Mouse (Mus musculus) MEL (cell line): ENCODE data around the gene Olfr520. TPM values are rescaled to one million over a fixed set of nuclear protein-coding genes. Genes with fewer than 3 reads are reported as not detected.

Source experiments
- DNase-seq: peaks from one replicate; pipeline ENCODE4 v3.0.0; 2011; ENCODE audit warnings: low read depth, low spot score
- H3K27ac ChIP-seq: 2 replicates; pipeline ENCODE4 v1.5.1; 2012; ENCODE audit warnings: low read depth, mild to moderate bottlenecking, control low read depth, low read length, moderate library complexity; ENCODE audit not compliant: control insufficient read depth
- H3K27me3 ChIP-seq, 2 experiments: fragments of 150-350 bp in 1 of 2; sonication (generic) in 1 of 2; 2 replicates each; pipeline ENCODE4 v1.6.1; 2012; ENCODE audit warnings: low read length in 2 of 2, mild to moderate bottlenecking in 2 of 2, improper control_type of control experiment in 1 of 2, moderate library complexity in 1 of 2; ENCODE audit not compliant: insufficient read depth in 2 of 2, control insufficient read depth in 1 of 2
- H3K36me3 ChIP-seq, 2 experiments: 2 replicates each; pipeline ENCODE4 v1.6.1; 2012 to 2014; ENCODE audit warnings: low read length in 2 of 2, improper control_type of control experiment in 1 of 2, inconsistent platforms in 1 of 2, mild to moderate bottlenecking in 1 of 2; ENCODE audit not compliant: insufficient read depth in 2 of 2, control insufficient read depth in 1 of 2
- H3K4me1 ChIP-seq, 2 experiments: fragments of 150-350 bp in 1 of 2; sonication (generic) in 1 of 2; 2 replicates each; pipeline ENCODE4 v1.6.1; 2012; ENCODE audit warnings: low read length in 2 of 2, improper control_type of control experiment in 1 of 2, mild to moderate bottlenecking in 1 of 2; ENCODE audit not compliant: insufficient read depth in 2 of 2, control insufficient read depth in 1 of 2
- H3K4me3 ChIP-seq, 2 experiments: fragments of 150-350 bp in 1 of 2; sonication (generic) in 1 of 2; 2 replicates each; pipeline ENCODE4 v1.5.1; 2012; ENCODE audit warnings: low read depth in 2 of 2, low read length in 2 of 2, mild to moderate bottlenecking in 2 of 2, moderate library complexity in 2 of 2, control low read depth in 1 of 2, improper control_type of control experiment in 1 of 2; ENCODE audit not compliant: control insufficient read depth in 1 of 2, insufficient read depth in 1 of 2
- H3K79me2 ChIP-seq: 2 replicates; pipeline ENCODE4 v1.6.1; 2012; ENCODE audit warnings: mild to moderate bottlenecking, low read length, moderate library complexity; ENCODE audit not compliant: control insufficient read depth, poor library complexity, insufficient read depth
- H3K9ac ChIP-seq: 2 replicates; pipeline ENCODE4 v1.6.1; 2012; ENCODE audit warnings: low read depth, mild to moderate bottlenecking, control low read depth, low read length, moderate library complexity; ENCODE audit not compliant: control insufficient read depth, poor library complexity, severe bottlenecking
- H3K9me3 ChIP-seq: fragments of 150-350 bp; sonication (generic); replicated peaks from 2 replicates; pipeline ENCODE4 v1.6.1; 2012; ENCODE audit warnings: mild to moderate bottlenecking, low read length, improper control_type of control experiment, moderate library complexity; ENCODE audit not compliant: insufficient read depth
- CHD1 ChIP-seq: IDR thresholded peaks from 2 replicates; pipeline ENCODE4 v1.6.1; 2012; ENCODE audit warnings: low read depth, mild to moderate bottlenecking, inconsistent platforms, low read length, improper control_type of control experiment
- CHD2 ChIP-seq: IDR thresholded peaks from 2 replicates; pipeline ENCODE4 v1.6.1; 2011; ENCODE audit warnings: low read length, improper control_type of control experiment
- E2F4 ChIP-seq: IDR thresholded peaks from 2 replicates; pipeline ENCODE4 v1.6.1; 2011; ENCODE audit warnings: low read depth, low read length, improper control_type of control experiment, borderline replicate concordance
- ELF1 ChIP-seq: IDR thresholded peaks from 2 replicates; pipeline ENCODE4 v1.6.1; 2014; ENCODE audit warnings: low read depth, mild to moderate bottlenecking, inconsistent platforms, low read length, improper control_type of control experiment, moderate library complexity
- GABPA ChIP-seq: IDR thresholded peaks from 2 replicates; pipeline ENCODE4 v1.6.1; 2012; ENCODE audit warnings: low read depth, mild to moderate bottlenecking, inconsistent platforms, low read length, improper control_type of control experiment, moderate library complexity
- GATA1 ChIP-seq: IDR thresholded peaks from 2 replicates; pipeline ENCODE4 v1.6.1; 2011; ENCODE audit warnings: low read depth, low read length, improper control_type of control experiment
- JUND ChIP-seq: IDR thresholded peaks from 2 replicates; pipeline ENCODE4 v1.6.1; 2011; ENCODE audit warnings: low read depth, mild to moderate bottlenecking, improper control_type of control experiment, low read length
- MAFK ChIP-seq: IDR thresholded peaks from 2 replicates; pipeline ENCODE4 v1.6.1; 2011; ENCODE audit warnings: low read depth, mild to moderate bottlenecking, low read length, improper control_type of control experiment, borderline replicate concordance
- MAX ChIP-seq: IDR thresholded peaks from 2 replicates; pipeline ENCODE4 v1.6.1; 2011; ENCODE audit warnings: low read length, improper control_type of control experiment
- MAZ ChIP-seq: IDR thresholded peaks from 2 replicates; pipeline ENCODE4 v1.6.1; 2012; ENCODE audit warnings: low read depth, mild to moderate bottlenecking, inconsistent platforms, low read length, improper control_type of control experiment
- MEF2A ChIP-seq: IDR thresholded peaks from 2 replicates; pipeline ENCODE4 v1.6.1; 2014; ENCODE audit warnings: low read depth, mild to moderate bottlenecking, inconsistent platforms, low read length, improper control_type of control experiment; ENCODE audit not compliant: poor library complexity, insufficient replicate concordance, severe bottlenecking; ENCODE audit errors: extremely low read depth
- MYC ChIP-seq: IDR thresholded peaks from 2 replicates; pipeline ENCODE4 v1.6.1; 2011; ENCODE audit warnings: low read depth, mild to moderate bottlenecking, low read length, improper control_type of control experiment, moderate library complexity
- NELFE ChIP-seq: IDR thresholded peaks from 2 replicates; pipeline ENCODE4 v1.6.1; 2011; ENCODE audit warnings: low read depth, low read length, improper control_type of control experiment
- NRF1 ChIP-seq: IDR thresholded peaks from 2 replicates; pipeline ENCODE4 v1.6.1; 2014; ENCODE audit warnings: low read depth, mild to moderate bottlenecking, inconsistent platforms, low read length, improper control_type of control experiment, moderate library complexity; ENCODE audit not compliant: poor library complexity, insufficient read depth, severe bottlenecking
- POLR2A ChIP-seq, 2 experiments: IDR thresholded peaks; 2 replicates each; pipeline ENCODE4 v1.6.1; 2011 to 2012; ENCODE audit warnings: low read length in 2 of 2, mild to moderate bottlenecking in 2 of 2, control low read depth in 1 of 2, improper control_type of control experiment in 1 of 2, low read depth in 1 of 2, moderate library complexity in 1 of 2; ENCODE audit not compliant: control insufficient read depth in 1 of 2, insufficient read depth in 1 of 2, poor library complexity in 1 of 2
- POLR2AphosphoS5 ChIP-seq: IDR thresholded peaks from 2 replicates; pipeline ENCODE4 v1.6.1; 2012; ENCODE audit warnings: low read depth, borderline replicate concordance, mild to moderate bottlenecking, inconsistent platforms, low read length, moderate library complexity, mixed read lengths
- RAD21 ChIP-seq: IDR thresholded peaks from 2 replicates; pipeline ENCODE4 v1.6.1; 2011; ENCODE audit warnings: mild to moderate bottlenecking, low read depth, low read length, improper control_type of control experiment
- SIN3A ChIP-seq: IDR thresholded peaks from 2 replicates; pipeline ENCODE4 v1.6.1; 2012; ENCODE audit warnings: low read length, improper control_type of control experiment, inconsistent platforms
- SMC3 ChIP-seq: IDR thresholded peaks from 2 replicates; pipeline ENCODE4 v1.6.1; 2011; ENCODE audit warnings: low read depth, low read length, improper control_type of control experiment
- TCF12 ChIP-seq: IDR thresholded peaks from 2 replicates; pipeline ENCODE4 v1.6.1; 2014; ENCODE audit warnings: low read depth, mild to moderate bottlenecking, inconsistent platforms, low read length, improper control_type of control experiment, moderate library complexity
- USF1 ChIP-seq: IDR thresholded peaks from 2 replicates; pipeline ENCODE4 v1.6.1; 2014; ENCODE audit warnings: low read depth, mild to moderate bottlenecking, inconsistent platforms, low read length, improper control_type of control experiment, moderate library complexity
- polyA plus RNA-seq, 2 experiments: library from polyadenylated mRNA; stranded (reverse) in 1 of 2; unstranded in 1 of 2; fragments of >175 nt in 1 of 2; fragments of >200 nt in 1 of 2; gene quantifications; 2 replicates each; pipeline versions ENCODE4 v1.2.1 to v1.2.4; 2012; ENCODE audit warnings: low replicate concordance in 2 of 2, low read depth in 1 of 2; ENCODE audit not compliant: insufficient read length in 2 of 2, insufficient read depth in 1 of 2, missing spikeins in 1 of 2
- total RNA-seq: library from RNA; depleted of rRNA; stranded (reverse); fragments of 300-350 nt; gene quantifications from 2 replicates; pipeline ENCODE4 v1.2.3, GENCODE M21; 2012

Olfr520 gene
- total and polyA plus RNA-seq, 3 experiments, result not detected

- Histone ChIP-seq H3K36me3 (peaks cover 0 to 2% of the 10 kb centered on the region in 2 experiments; a peak in 1 of 4 replicates), H3K4me3 (no peak overlapping the region), H3K9me3 (no peaks in the 10 kb centered on the region), H3K9ac (no peak overlapping the region), H3K79me2 (no peaks in the 10 kb centered on the region), H3K27ac (no peak overlapping the region)
- DNase-seq, result no peak
- TF ChIP-seq TCF12 (no peak), NRF1 (no peak), NELFE (no peak), MAFK (no peak), POLR2A (IDR thresholded peaks at IDR 0.05; ENCODE audit: control insufficient read depth in 1 of 2, insufficient read depth in 1 of 2, low read depth in 1 of 2, low read length in 2 of 2, poor library complexity in 1 of 2) (no peak), GATA1 (no peak), SMC3 (no peak), USF1 (no peak), ELF1 (no peak), SIN3A (no peak), GABPA (no peak), MEF2A (no peak), E2F4 (no peak), RAD21 (no peak), CHD2 (no peak), MAZ (no peak), POLR2AphosphoS5 (no peak), JUND (no peak), MAX (no peak), CHD1 (no peak)
- TF ChIP-seq, all 39 proteins: peak for 0
- H3K27me3 ChIP-seq, result peaks cover 0 to 1% of the 10 kb centered on the region in 2 experiments; a peak in 2 of 4 replicates
- H3K4me1 ChIP-seq, result peaks cover 0 to 6% of the 10 kb centered on the region in 2 experiments; a peak in 3 of 4 replicates
These were observed 21.3 kb upstream of the Olfr520 start for GRCm38 (mm10) chr7:99708750-99709149.

- no peak overlapping the region for H3K27ac ChIP-seq
- no peak overlapping the region for H3K9ac ChIP-seq
- peaks cover 0 to 2% of the 10 kb centered on the region in 2 experiments; a peak in 1 of 4 replicates for H3K36me3 ChIP-seq
- no peak for DNase-seq
- no peak overlapping the region for H3K4me3 ChIP-seq
- H3K79me2 ChIP-seq, result no peaks in the 10 kb centered on the region
- H3K4me1 ChIP-seq, result peaks cover 0 to 6% of the 10 kb centered on the region in 2 experiments; a peak in 3 of 4 replicates
- no peak for TF ChIP-seq MYC
- no peaks in the 10 kb centered on the region for H3K9me3 ChIP-seq
- peaks cover 0 to 1% of the 10 kb centered on the region in 2 experiments; a peak in 1 of 4 replicates for H3K27me3 ChIP-seq
These were observed 20.1 kb upstream of the Olfr520 start for GRCm38 (mm10) chr7:99709992-99710391.
